Mouse (Mus musculus) hindbrain, embryonic 13.5 days (tissue): Measurements from ENCODE around the gene Arl5c. TPM values are rescaled to one million over a fixed set of nuclear protein-coding genes. Genes with fewer than 3 reads are reported as not detected.

ENCODE experiments used
- ATAC-seq: fragments of 200-750 bp; cut with Nextera tagmentation; 2 replicates; pipeline ENCODE4 v1.8.0; 2017; ENCODE audit warnings: moderate TSS enrichment; ENCODE audit not compliant: low FRiP score
- H3K27ac ChIP-seq: fragments of 300-500 bp; sonication (generic); 2 replicates; pipeline ENCODE4 v1.5.1; 2015; ENCODE audit warnings: inconsistent platforms, mild to moderate bottlenecking, moderate library complexity
- H3K27me3 ChIP-seq: fragments of 300-500 bp; sonication (generic); 2 replicates; pipeline ENCODE4 v1.6.1; 2015; ENCODE audit warnings: mild to moderate bottlenecking, inconsistent platforms
- H3K36me3 ChIP-seq: fragments of 300-500 bp; sonication (generic); 2 replicates; pipeline ENCODE4 v1.6.1; 2015; ENCODE audit warnings: mild to moderate bottlenecking, inconsistent platforms
- H3K4me1 ChIP-seq: fragments of 300-500 bp; sonication (generic); replicated peaks from 2 replicates; pipeline ENCODE4 v1.6.1; 2015; ENCODE audit warnings: inconsistent platforms
- H3K4me2 ChIP-seq: fragments of 300-500 bp; sonication (generic); 2 replicates; pipeline ENCODE4 v1.6.1; 2015; ENCODE audit warnings: inconsistent platforms, mild to moderate bottlenecking, moderate library complexity
- H3K4me3 ChIP-seq: fragments of 300-500 bp; sonication (generic); 2 replicates; pipeline ENCODE4 v1.5.1; 2015; ENCODE audit warnings: mild to moderate bottlenecking, inconsistent platforms
- H3K9ac ChIP-seq: fragments of 300-500 bp; sonication (generic); 2 replicates; pipeline ENCODE4 v1.6.1; 2015; ENCODE audit warnings: mild to moderate bottlenecking, inconsistent platforms
- H3K9me3 ChIP-seq: fragments of 300-500 bp; sonication (generic); 2 replicates; pipeline ENCODE4 v1.6.1; 2016; ENCODE audit warnings: inconsistent platforms
- WGBS: fragments of 180-500 bp; shearing (Covaris S2); methylation state at CpG from one replicate; pipeline ENCODE4 v1.1.7; 2015; 5-methylcytosine and 5-hydroxymethylcytosine counted together
- polyA plus RNA-seq: library from polyadenylated mRNA; unstranded; fragments of >200 nt; fragmentation: Nextera tagmentation; extraction: Ambion mirVana; gene quantifications from 2 replicates; pipeline ENCODE4 v1.2.1, GENCODE M21; 2015

Gene Arl5c
- polyA plus RNA-seq, 1 experiment from 2014 or later = 10.7 TPM

- WGBS = 87% methylated on average over 7 of the region's 7 CpGs
- ATAC-seq = no peak
- Histone ChIP-seq H3K9ac (no peak overlapping the region), H3K27me3 (no peaks in the 10 kb centered on the region), H3K9me3 (no peaks in the 10 kb centered on the region), H3K27ac (no peak overlapping the region), H3K36me3 (no peaks in the 10 kb centered on the region), H3K4me3 (no peak overlapping the region), H3K4me1 (peaks cover 8% of the 10 kb centered on the region), H3K4me2 (no peak overlapping the region)
Observed at GRCm38 (mm10) chr11:97970771-97971170, 25.2 kb downstream of the Arl5c start.

GRCm38 (mm10) chr11:97968385-97968784 is 27.6 kb downstream of the Arl5c start:
- ATAC-seq = no peak
- H3K4me1 ChIP-seq = peaks cover 8% of the 10 kb centered on the region
- H3K27me3 ChIP-seq = no peaks in the 10 kb centered on the region
- no peak overlapping the region for H3K9ac ChIP-seq
- H3K27ac ChIP-seq = no peak overlapping the region
- H3K4me2 ChIP-seq = no peak overlapping the region
- no peaks in the 10 kb centered on the region for H3K36me3 ChIP-seq
- WGBS = 87% methylated on average over 5 of the region's 5 CpGs
- no peaks in the 10 kb centered on the region for H3K9me3 ChIP-seq
- no peak overlapping the region for H3K4me3 ChIP-seq

- 0 out of 2 replicates have a peak, but pooled peaks cover 4% of the 10 kb centered on the region for H3K27me3 ChIP-seq
- H3K4me1 ChIP-seq = peaks cover 8% of the 10 kb centered on the region
- H3K9ac ChIP-seq = peak overlapping the region; percentile 13; the same call in 1 of the 2 replicates
- no peaks in the 10 kb centered on the region for H3K9me3 ChIP-seq
- no peak for ATAC-seq
- WGBS = 32% methylated on average over 2 of the region's 2 CpGs
- H3K4me3 ChIP-seq = no peak overlapping the region
- H3K27ac ChIP-seq = peak overlapping the region; percentile 40; the same call in 1 of the 2 replicates
- H3K4me2 ChIP-seq = no peak overlapping the region
- no peaks in the 10 kb centered on the region for H3K36me3 ChIP-seq
Observed at GRCm38 (mm10) chr11:97967114-97967513, 28.9 kb downstream of the Arl5c start.

GRCm38 (mm10) chr11:97960907-97961306 is 35.1 kb downstream of the Arl5c start:
- Histone ChIP-seq H3K36me3 (no peaks in the 10 kb centered on the region), H3K4me2 (no peak overlapping the region), H3K27ac (no peak overlapping the region), H3K4me3 (no peak overlapping the region), H3K4me1 (peaks cover 27% of the 10 kb centered on the region), H3K9me3 (no peaks in the 10 kb centered on the region), H3K9ac (no peak overlapping the region), H3K27me3 (0 out of 2 replicates have a peak, but pooled peaks cover 4% of the 10 kb centered on the region)
- 100% methylated on average over 1 of the region's 1 CpGs for WGBS
- no peak for ATAC-seq

- no peak overlapping the region for H3K4me2 ChIP-seq
- peaks cover 35% of the 10 kb centered on the region for H3K4me1 ChIP-seq
- 41% methylated on average over 5 of the region's 5 CpGs for WGBS
- H3K9ac ChIP-seq = no peak overlapping the region
- ATAC-seq = no peak
- no peaks in the 10 kb centered on the region for H3K36me3 ChIP-seq
- 0 out of 2 replicates have a peak, but pooled peaks cover 4% of the 10 kb centered on the region for H3K27me3 ChIP-seq
- H3K9me3 ChIP-seq = no peaks in the 10 kb centered on the region
- no peak overlapping the region for H3K4me3 ChIP-seq
- 0 out of 2 replicates have a peak overlapping the region, but pooled peaks have one; percentile 0 for H3K27ac ChIP-seq
Observed at GRCm38 (mm10) chr11:97959300-97959680, 36.7 kb downstream of the Arl5c start.

GRCm38 (mm10) chr11:97958641-97959299 is 37.2 kb downstream of the Arl5c start:
- H3K9ac ChIP-seq = no peak overlapping the region

GRCm38 (mm10) chr11:97956905-97957560 is 38.9 kb downstream of the Arl5c start:
- Histone ChIP-seq H3K36me3 (no peaks in the 10 kb centered on the region), H3K4me3 (no peak overlapping the region), H3K27ac (peak overlapping the region; percentile 42), H3K4me1 (peaks cover 37% of the 10 kb centered on the region), H3K9me3 (no peaks in the 10 kb centered on the region), H3K27me3 (no peaks in the 10 kb centered on the region), H3K9ac (no peak overlapping the region), H3K4me2 (no peak overlapping the region)
- ATAC-seq = no peak
- WGBS = 42% methylated on average over 6 of the region's 6 CpGs

More at GRCm38 (mm10) chr11:97958641-97959299, 37.2 kb downstream of the Arl5c start:
- Histone ChIP-seq H3K27me3 (0 out of 2 replicates have a peak, but pooled peaks cover 4% of the 10 kb centered on the region), H3K4me3 (no peak overlapping the region), H3K9me3 (no peaks in the 10 kb centered on the region), H3K4me1 (peaks cover 37% of the 10 kb centered on the region), H3K36me3 (no peaks in the 10 kb centered on the region), H3K4me2 (no peak overlapping the region), H3K27ac (peak overlapping the region; percentile 0; the same call in 1 of the 2 replicates)
- no peak for ATAC-seq
- WGBS = 76% methylated on average over 7 of the region's 7 CpGs

GRCm38 (mm10) chr11:97955915-97956314 is 40.1 kb downstream of the Arl5c start:
- Histone ChIP-seq H3K9me3 (no peaks in the 10 kb centered on the region), H3K36me3 (no peaks in the 10 kb centered on the region), H3K4me3 (no peak overlapping the region), H3K4me1 (peaks cover 37% of the 10 kb centered on the region), H3K27me3 (no peaks in the 10 kb centered on the region), H3K27ac (no peak overlapping the region), H3K9ac (no peak overlapping the region), H3K4me2 (no peak overlapping the region)
- ATAC-seq = 0 out of 2 replicates have a peak, but pooled peaks have one; percentile 32
- 37% methylated on average over 4 of the region's 4 CpGs for WGBS

- Histone ChIP-seq H3K4me3 (no peak overlapping the region), H3K27me3 (no peaks in the 10 kb centered on the region), H3K9me3 (no peaks in the 10 kb centered on the region), H3K4me1 (peaks cover 40% of the 10 kb centered on the region), H3K9ac (no peak overlapping the region), H3K27ac (no peak overlapping the region), H3K36me3 (no peaks in the 10 kb centered on the region), H3K4me2 (no peak overlapping the region)
- 87% methylated on average over 9 of the region's 9 CpGs for WGBS
- no peak for ATAC-seq
Observed at GRCm38 (mm10) chr11:97955146-97955902, 40.7 kb downstream of the Arl5c start.

- no peaks in the 10 kb centered on the region for H3K9me3 ChIP-seq
- no peak overlapping the region for H3K9ac ChIP-seq
- no peaks in the 10 kb centered on the region for H3K27me3 ChIP-seq
- H3K27ac ChIP-seq = no peak overlapping the region; the same call in 1 of the 2 replicates
- H3K4me2 ChIP-seq = no peak overlapping the region
- H3K36me3 ChIP-seq = no peaks in the 10 kb centered on the region
- 75% methylated on average over 14 of the region's 14 CpGs for WGBS
- no peak overlapping the region for H3K4me3 ChIP-seq
- ATAC-seq = no peak
- H3K4me1 ChIP-seq = peaks cover 46% of the 10 kb centered on the region
Observed at GRCm38 (mm10) chr11:97954469-97955141, 41.4 kb downstream of the Arl5c start.

GRCm38 (mm10) chr11:97953939-97954275 is 42.1 kb downstream of the Arl5c start:
- no peaks in the 10 kb centered on the region for H3K9me3 ChIP-seq
- H3K4me2 ChIP-seq = no peak overlapping the region
- H3K4me3 ChIP-seq = no peak overlapping the region
- H3K36me3 ChIP-seq = no peaks in the 10 kb centered on the region
- H3K27ac ChIP-seq = no peak overlapping the region
- 95% methylated on average over 6 of the region's 6 CpGs for WGBS
- no peak overlapping the region for H3K9ac ChIP-seq
- peaks cover 42% of the 10 kb centered on the region for H3K4me1 ChIP-seq
- no peaks in the 10 kb centered on the region for H3K27me3 ChIP-seq
- ATAC-seq = no peak
